Mouse (Mus musculus) c-Kit-positive CD71-negative TER-119-negative erythroid progenitor cells, embryonic 14.5 days (primary cell): ENCODE data around the gene Otoa.

Experiments used
- DNase-seq: peaks from one replicate; pipeline ENCODE4 v3.0.0-alpha.2; 2013; ENCODE audit warnings: low read depth

Gene Otoa

DNA sequence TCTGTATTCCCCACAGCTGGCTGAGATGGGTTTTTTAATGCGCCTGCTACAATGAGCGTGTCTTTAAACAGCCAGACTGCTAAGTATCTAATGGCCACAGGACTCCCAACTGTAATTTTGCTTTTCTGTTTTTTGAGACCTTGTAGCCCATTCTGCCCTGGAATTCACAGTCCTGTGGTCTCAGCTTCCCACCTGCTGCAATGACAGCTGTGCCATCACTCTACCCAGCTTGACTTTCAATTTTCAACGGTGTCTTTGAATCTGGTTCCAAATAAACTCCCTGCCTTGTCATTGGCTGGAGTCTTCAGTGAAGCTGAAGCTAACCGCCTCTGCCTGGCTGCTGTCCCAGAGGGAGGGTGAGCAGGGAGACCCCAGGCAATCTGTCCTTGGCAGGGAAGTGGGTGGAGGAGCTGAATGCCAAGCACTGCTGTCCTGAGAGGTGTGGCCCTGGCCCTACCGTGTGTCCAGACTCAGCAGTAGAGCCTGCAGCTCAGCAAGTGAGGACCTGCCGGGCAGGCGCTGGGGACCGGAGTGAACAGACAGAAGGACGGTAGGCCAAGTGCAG is 1.6 kb downstream of the Otoa start:
- DNase-seq = no peak

- no peak for DNase-seq
These were observed 3.5 kb downstream of the Otoa start for GRCm38 (mm10) chr7:121084840-121085453.

- no peak for DNase-seq
These were observed 4.0 kb downstream of the Otoa start for GRCm38 (mm10) chr7:121085500-121085899.

GRCm38 (mm10) chr7:121088745-121089144 is 7.3 kb downstream of the Otoa start:
- DNase-seq = no peak

GRCm38 (mm10) chr7:121090748-121091147 is 9.3 kb downstream of the Otoa start:
- DNase-seq = no peak

- DNase-seq = no peak
These were observed 11.6 kb downstream of the Otoa start for GRCm38 (mm10) chr7:121093026-121093425.

- DNase-seq = no peak
These were observed 17.4 kb downstream of the Otoa start for GRCm38 (mm10) chr7:121098614-121099389.

- DNase-seq = no peak
These were observed 26.4 kb downstream of the Otoa start for GRCm38 (mm10) chr7:121107851-121108250.

DNA sequence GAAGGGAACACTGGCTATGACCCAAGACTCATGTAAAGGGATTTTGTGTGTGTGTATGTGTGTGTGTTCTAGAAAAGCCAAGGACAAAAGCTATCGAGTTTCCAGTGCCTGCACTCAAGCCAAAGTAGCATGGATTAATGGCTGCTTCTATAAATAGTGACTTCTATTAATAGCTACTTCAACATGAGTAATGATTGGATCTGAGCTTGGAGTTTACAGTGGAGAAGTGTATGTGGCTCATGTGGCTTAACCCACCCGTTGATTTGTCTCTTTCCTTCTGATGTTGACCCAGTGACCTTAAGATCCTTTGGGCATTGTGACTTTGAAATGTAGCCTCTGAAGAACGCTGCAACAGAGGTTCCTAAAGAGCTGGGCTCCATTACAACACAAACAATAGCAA is 29.9 kb downstream of the Otoa start:
- no peak for DNase-seq

DNA sequence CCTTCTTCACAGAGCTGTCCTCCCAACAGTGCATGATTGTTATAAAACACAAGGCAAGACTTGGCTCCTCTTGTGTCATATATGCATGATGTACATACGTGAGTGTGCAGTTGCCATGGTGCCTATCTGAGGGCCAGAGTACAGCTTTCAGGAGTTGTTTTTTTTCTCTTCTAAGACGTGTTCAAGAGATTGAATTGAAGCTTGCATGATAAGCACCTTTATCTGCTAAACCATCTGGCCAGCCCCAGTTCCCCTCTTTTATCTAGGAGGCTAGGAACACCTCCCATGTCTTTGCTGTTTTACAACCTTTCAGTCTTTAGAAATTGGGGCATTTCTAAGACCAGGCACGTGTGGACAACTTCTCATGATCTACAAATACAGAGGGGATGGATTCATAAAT is 30.3 kb downstream of the Otoa start:
- no peak for DNase-seq

- DNase-seq = peak; percentile 73
These were observed 38.8 kb downstream of the Otoa start for GRCm38 (mm10) chr7:121120143-121120818.

- DNase-seq = no peak
These were observed 49.4 kb downstream of the Otoa start for GRCm38 (mm10) chr7:121130837-121131236.

GRCm38 (mm10) chr7:121141274-121141673 is 59.8 kb downstream of the Otoa start:
- no peak for DNase-seq

GRCm38 (mm10) chr7:121150662-121151061 is 69.2 kb downstream of the Otoa start:
- no peak for DNase-seq

DNA sequence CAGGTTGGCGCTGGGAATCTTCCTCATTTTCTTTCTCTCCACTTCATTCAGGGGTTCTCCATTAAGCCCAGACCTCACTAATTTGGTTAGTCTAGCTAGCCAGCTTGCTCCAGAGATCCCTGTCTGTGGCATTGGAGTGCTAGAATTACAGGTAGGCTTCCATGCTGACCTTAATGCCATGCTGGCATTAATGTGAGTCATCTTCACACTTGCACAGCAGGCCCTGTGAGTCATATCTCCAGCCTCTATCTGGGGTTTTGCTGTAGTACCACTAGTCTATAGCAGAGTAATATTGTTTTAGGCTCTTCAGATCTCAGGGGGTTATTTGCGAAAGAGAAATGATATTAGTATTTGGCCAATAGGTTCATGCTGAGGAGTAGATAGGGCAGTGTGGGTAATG is 70.7 kb downstream of the Otoa start:
- no peak for DNase-seq

GRCm38 (mm10) chr7:121165616-121166015 is 84.2 kb downstream of the Otoa start:
- no peak for DNase-seq

- DNase-seq = no peak
These were observed 90.4 kb downstream of the Otoa start for GRCm38 (mm10) chr7:121171888-121172287.

- DNase-seq = no peak
These were observed 105.8 kb downstream of the Otoa start for GRCm38 (mm10) chr7:121187201-121187786.

DNA sequence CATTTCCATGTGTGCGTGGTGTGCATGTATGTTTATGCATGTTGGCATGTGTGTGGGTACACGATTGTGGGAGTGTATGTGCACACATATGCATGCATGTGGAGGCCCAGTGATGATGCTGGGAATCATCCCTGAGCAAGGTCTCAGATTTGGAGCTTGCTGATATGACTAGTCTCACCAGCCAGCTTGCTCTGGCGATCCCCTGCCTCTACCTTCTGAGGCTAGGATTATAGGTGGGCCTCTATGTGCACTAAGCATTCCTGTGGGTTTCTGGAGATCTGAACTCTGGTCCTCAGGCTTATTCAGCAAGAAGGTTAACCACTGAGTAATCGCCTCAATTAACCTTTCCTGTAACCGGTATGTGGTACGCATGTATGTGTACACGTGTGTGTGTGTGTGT is 107.5 kb downstream of the Otoa start:
- no peak for DNase-seq

- no peak for DNase-seq
These were observed 117.5 kb downstream of the Otoa start for GRCm38 (mm10) chr7:121198933-121199332.

DNA sequence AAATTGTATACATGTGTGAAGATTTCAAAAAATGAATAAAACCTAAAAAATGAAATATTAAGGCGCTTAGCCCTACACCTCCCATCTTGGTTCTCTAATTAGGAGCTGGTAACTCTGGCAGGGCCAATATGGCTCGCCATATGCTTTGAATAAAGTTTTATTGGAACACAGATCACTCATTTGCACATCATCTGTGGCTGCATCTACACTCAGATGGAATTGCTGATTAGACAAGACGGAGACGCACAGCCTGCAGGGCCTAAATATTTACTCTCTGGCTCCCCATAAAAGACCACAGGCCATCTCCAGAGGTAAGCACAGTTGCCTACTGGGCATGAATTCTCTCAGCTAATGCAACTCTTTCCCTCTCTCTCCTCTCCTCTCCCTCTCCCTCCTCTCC is 130.4 kb downstream of the Otoa start:
- DNase-seq = no peak
